Mouse (Mus musculus): ENCODE results near the gene Gm27021.

DNA sequence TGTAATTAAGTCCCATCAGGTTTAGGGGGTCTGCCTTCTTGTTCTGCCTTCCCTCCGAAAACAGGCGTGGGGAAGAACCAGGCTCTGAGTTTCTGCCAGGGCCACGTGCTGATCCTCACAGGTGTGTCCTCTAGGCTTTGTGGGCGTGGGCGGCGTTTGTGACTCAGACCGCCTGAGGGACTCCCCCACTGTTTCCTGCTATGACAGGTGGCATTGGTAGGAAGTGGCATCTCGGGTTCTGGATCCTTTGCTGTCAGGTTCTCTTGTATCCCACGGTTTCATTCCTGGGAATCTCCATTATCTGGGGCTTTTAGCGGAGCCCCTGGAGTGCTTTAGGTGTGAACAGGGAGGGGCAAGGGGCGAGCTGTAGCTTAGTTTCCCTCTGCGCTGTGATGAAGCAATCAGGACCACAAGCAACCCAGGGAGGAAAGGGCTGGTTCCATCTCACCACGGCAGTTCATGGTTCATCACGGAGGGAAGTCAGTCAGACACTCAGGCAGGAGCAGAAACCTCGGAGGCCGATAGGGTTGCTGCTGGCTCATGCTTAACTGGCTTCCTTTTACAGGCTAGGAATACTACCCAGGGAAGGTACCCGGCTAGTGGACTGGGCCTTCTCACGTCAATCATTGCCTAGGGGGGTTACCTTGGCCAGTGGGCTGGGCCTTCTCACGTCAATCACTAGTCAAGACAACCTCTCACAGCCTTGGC lies 34.0 kb upstream of the Gm27021 start:
- no peak for TF ChIP-seq CHD2 (IDR thresholded peaks at IDR 0.05; ENCODE audit: low read length)
- TF ChIP-seq ZNF384 (IDR thresholded peaks at IDR 0.05; ENCODE audit: low read depth, low read length), result no peak
- no peak for TF ChIP-seq ZC3H11A (IDR thresholded peaks at IDR 0.05; ENCODE audit: low read depth, low read length)
- TF ChIP-seq EP300 (IDR thresholded peaks at IDR 0.05; ENCODE audit: low read depth in 1 of 2, low read length in 2 of 2), result no peak
- no peak for TF ChIP-seq CTCF (IDR thresholded peaks at IDR 0.05 in 2 of 3, conservative IDR thresholded peaks at IDR 0.05 in 1 of 3; ENCODE audit: control insufficient read depth in 1 of 3, insufficient read depth in 1 of 3, low read depth in 2 of 3, low read length in 3 of 3, poor library complexity in 1 of 3, severe bottlenecking in 1 of 3)
- no peak for TF ChIP-seq POLR2A (IDR thresholded peaks at IDR 0.05; ENCODE audit: control insufficient read depth in 1 of 2, insufficient read depth in 1 of 2, low read depth in 1 of 2, low read length in 2 of 2, poor library complexity in 1 of 2)
- no peak for TF ChIP-seq CHD1 (IDR thresholded peaks at IDR 0.05; ENCODE audit: low read depth, low read length)
- TF ChIP-seq TAL1 (IDR thresholded peaks at IDR 0.05; ENCODE audit: low read length), result no peak
- TF ChIP-seq USF1 (IDR thresholded peaks at IDR 0.05; ENCODE audit: low read depth, low read length), result no peak
- no peak for TF ChIP-seq MAZ (IDR thresholded peaks at IDR 0.05; ENCODE audit: low read depth, low read length)
- TF ChIP-seq GATA1 (IDR thresholded peaks at IDR 0.05; ENCODE audit: low read depth, low read length), result no peak
- TF ChIP-seq ZMIZ1 (IDR thresholded peaks at IDR 0.05; ENCODE audit: low read depth, low read length), result no peak

Data from MEL (cell line).